Mouse (Mus musculus) bone marrow, adult 2 months (tissue): ENCODE measurements at regions not wholly inside any gene's neighbourhood (a gene's known extent, or its start where the extent isn't known, plus 50 kb on each side); places are given as distances from the start of the nearest gene placed in this dataset.

ENCODE experiments used
- H3K27ac ChIP-seq: fragments of 200-500 bp; 2 replicates; pipeline ENCODE4 v1.5.1; 2012; ENCODE audit warnings: low read depth, mild to moderate bottlenecking, control low read depth, inconsistent platforms, low read length; ENCODE audit not compliant: control insufficient read depth, poor library complexity, insufficient read depth
- H3K4me1 ChIP-seq: fragments of 200-500 bp; 2 replicates; pipeline ENCODE4 v1.6.1; 2011; ENCODE audit warnings: low read length; ENCODE audit not compliant: control insufficient read depth, insufficient read depth
- H3K4me3 ChIP-seq: fragments of 200-500 bp; replicated peaks from 2 replicates; pipeline ENCODE3; 2011; ENCODE audit warnings: mild to moderate bottlenecking, low read depth, low read length, control low read depth; ENCODE audit not compliant: control insufficient read depth
- CTCF ChIP-seq: fragments of 200-500 bp; IDR thresholded peaks from 2 replicates; pipeline ENCODE4 v1.5.1; 2011; ENCODE audit warnings: low read length, control low read depth; ENCODE audit not compliant: control insufficient read depth, insufficient read depth
- POLR2A ChIP-seq: fragments of 200-500 bp; IDR thresholded peaks from 2 replicates; pipeline ENCODE4 v1.6.1; 2011; ENCODE audit warnings: low read depth, mild to moderate bottlenecking, control low read depth, low read length, borderline replicate concordance; ENCODE audit not compliant: control insufficient read depth
- WGBS: fragments of 180-500 bp; shearing (Covaris S2); methylation state at CpG from one replicate; pipeline ENCODE4 v1.1.7; 2018; 5-methylcytosine and 5-hydroxymethylcytosine counted together

GRCm38 (mm10) chr4:95277989-95278713 lies 226.1 kb upstream of the Jun start:
- no peak overlapping the region for H3K4me3 ChIP-seq
- TF ChIP-seq POLR2A (no peak), CTCF (no peak)
- no peak overlapping the region for H3K27ac ChIP-seq
- H3K4me1 ChIP-seq: peaks cover 3% of the 10 kb centered on the region; the same call in 1 of the 2 replicates
- 16% methylated on average over 11 of the region's 11 CpGs for WGBS

GRCm38 (mm10) chr4:95278714-95279095 lies 226.7 kb upstream of the Jun start:
- Histone ChIP-seq H3K4me3 (no peak overlapping the region), H3K4me1 (peaks cover 3% of the 10 kb centered on the region; the same call in 1 of the 2 replicates), H3K27ac (no peak overlapping the region)
- WGBS: 55% methylated on average over 13 of the region's 13 CpGs
- TF ChIP-seq POLR2A: no peak
- TF ChIP-seq CTCF: no peak

GRCm38 (mm10) chr4:95279200-95279599 lies 227.2 kb upstream of the Jun start:
- no peak overlapping the region for H3K4me3 ChIP-seq
- peaks cover 3% of the 10 kb centered on the region; the same call in 1 of the 2 replicates for H3K4me1 ChIP-seq
- WGBS: 71% methylated on average over 2 of the region's 2 CpGs
- TF ChIP-seq CTCF (no peak), POLR2A (no peak)
- no peak overlapping the region for H3K27ac ChIP-seq

GRCm38 (mm10) chr4:95282083-95282482 lies 230.1 kb upstream of the Jun start:
- Histone ChIP-seq H3K4me1 (peaks cover 3% of the 10 kb centered on the region; the same call in 1 of the 2 replicates), H3K27ac (no peak overlapping the region), H3K4me3 (no peak overlapping the region)
- TF ChIP-seq POLR2A: no peak
- TF ChIP-seq CTCF: no peak
- 76% methylated on average over 3 of the region's 3 CpGs for WGBS

GRCm38 (mm10) chr4:95283789-95284188 lies 231.8 kb upstream of the Jun start:
- 70% methylated on average over 2 of the region's 2 CpGs for WGBS
- Histone ChIP-seq H3K4me1 (no peaks in the 10 kb centered on the region), H3K4me3 (no peak overlapping the region), H3K27ac (no peak overlapping the region)
- TF ChIP-seq POLR2A (no peak), CTCF (no peak)

- H3K4me3 ChIP-seq: no peak overlapping the region
- H3K4me1 ChIP-seq: no peaks in the 10 kb centered on the region
- H3K27ac ChIP-seq: no peak overlapping the region
- TF ChIP-seq CTCF (no peak), POLR2A (no peak)
- WGBS: 69% methylated on average over 2 of the region's 2 CpGs
These were observed 232.2 kb upstream of the Jun start for GRCm38 (mm10) chr4:95284192-95284591.

- Histone ChIP-seq H3K4me1 (no peaks in the 10 kb centered on the region), H3K27ac (no peak overlapping the region), H3K4me3 (no peak overlapping the region)
- WGBS: 89% methylated on average over 1 of the region's 1 CpGs
- TF ChIP-seq CTCF (no peak), POLR2A (no peak)
These were observed 232.7 kb upstream of the Jun start for GRCm38 (mm10) chr4:95284696-95285095.

GRCm38 (mm10) chr4:95290321-95290720 lies 238.3 kb upstream of the Jun start:
- Histone ChIP-seq H3K4me1 (no peaks in the 10 kb centered on the region; the same call in 1 of the 2 replicates), H3K27ac (no peak overlapping the region), H3K4me3 (no peak overlapping the region)
- TF ChIP-seq POLR2A: no peak
- no peak for TF ChIP-seq CTCF
- WGBS: 42% methylated on average over 4 of the region's 4 CpGs

GRCm38 (mm10) chr4:95294110-95294509 lies 242.1 kb upstream of the Jun start:
- 39% methylated on average over 4 of the region's 4 CpGs for WGBS
- H3K27ac ChIP-seq: no peak overlapping the region
- H3K4me3 ChIP-seq: no peak overlapping the region
- TF ChIP-seq CTCF: no peak
- TF ChIP-seq POLR2A: no peak
- no peaks in the 10 kb centered on the region; the same call in 1 of the 2 replicates for H3K4me1 ChIP-seq
